Mouse (Mus musculus) embryonic facial prominence, embryonic 13.5 days (tissue): ENCODE data around the gene Cd52. TPM values are rescaled to one million over a fixed set of nuclear protein-coding genes. Genes with fewer than 3 reads are reported as not detected.

ENCODE experiments used
- ATAC-seq: fragments of 200-750 bp; cut with Nextera tagmentation; 2 replicates; pipeline ENCODE4 v1.8.0; 2017; ENCODE audit warnings: low read depth; ENCODE audit not compliant: insufficient number of reproducible peaks, insufficient read depth, low FRiP score, low TSS enrichment
- H3K27ac ChIP-seq: fragments of 300-500 bp; sonication (generic); 2 replicates; pipeline ENCODE4 v1.5.1; 2015; ENCODE audit warnings: moderate library complexity, mild to moderate bottlenecking, inconsistent platforms
- H3K27me3 ChIP-seq: fragments of 300-500 bp; sonication (generic); 2 replicates; pipeline ENCODE4 v1.6.1; 2015; ENCODE audit warnings: mild to moderate bottlenecking, inconsistent platforms
- H3K36me3 ChIP-seq: fragments of 300-500 bp; sonication (generic); 2 replicates; pipeline ENCODE4 v1.6.1; 2015; ENCODE audit warnings: mild to moderate bottlenecking, inconsistent platforms
- H3K4me1 ChIP-seq: fragments of 300-500 bp; sonication (generic); 2 replicates; pipeline ENCODE4 v1.6.1; 2015; ENCODE audit warnings: inconsistent platforms
- H3K4me2 ChIP-seq: fragments of 300-500 bp; sonication (generic); 2 replicates; pipeline ENCODE4 v1.6.1; 2015; ENCODE audit warnings: moderate library complexity, mild to moderate bottlenecking, inconsistent platforms
- H3K4me3 ChIP-seq: fragments of 300-500 bp; sonication (generic); 2 replicates; pipeline ENCODE4 v1.5.1; 2015; ENCODE audit warnings: mild to moderate bottlenecking, inconsistent platforms
- H3K9ac ChIP-seq: fragments of 300-500 bp; sonication (generic); 2 replicates; pipeline ENCODE4 v1.6.1; 2015; ENCODE audit warnings: mild to moderate bottlenecking, inconsistent platforms
- H3K9me3 ChIP-seq: fragments of 300-500 bp; sonication (generic); 2 replicates; pipeline ENCODE4 v1.6.1; 2016; ENCODE audit warnings: inconsistent platforms
- WGBS: fragments of 180-500 bp; shearing (Covaris S2); methylation state at CpG from one replicate; pipeline ENCODE4 v1.1.7; 2015; ENCODE audit warnings: mixed read lengths; 5-methylcytosine and 5-hydroxymethylcytosine counted together
- polyA plus RNA-seq: library from polyadenylated mRNA; unstranded; fragments of >200 nt; fragmentation: Nextera tagmentation; extraction: Ambion mirVana; gene quantifications from 2 replicates; pipeline ENCODE4 v1.2.1, GENCODE M21; 2015

The Cd52 gene
- polyA plus RNA-seq, 1 experiment from 2014 or later: 11.2 TPM

GRCm38 (mm10) chr4:134102742-134103119 lies 7.8 kb upstream of the Cd52 start:
- Histone ChIP-seq H3K9ac (peak overlapping the region; percentile 77), H3K36me3 (no peaks in the 10 kb centered on the region), H3K4me3 (peak overlapping the region; percentile 70), H3K4me2 (peak overlapping the region; percentile 70), H3K27me3 (no peaks in the 10 kb centered on the region), H3K27ac (no peak overlapping the region), H3K9me3 (no peaks in the 10 kb centered on the region), H3K4me1 (no peaks in the 10 kb centered on the region)
- no peak; the same call in 1 of the 2 replicates for ATAC-seq
- 2% methylated on average over 21 of the region's 21 CpGs for WGBS

- ATAC-seq: peak; percentile 90
- Histone ChIP-seq H3K27me3 (no peaks in the 10 kb centered on the region), H3K4me3 (peak within 1 kb of the TSS; percentile 70), H3K4me1 (no peaks in the 10 kb centered on the region), H3K27ac (no peak within 1 kb of the TSS), H3K9me3 (no peaks in the 10 kb centered on the region), H3K4me2 (peak within 1 kb of the TSS; percentile 70), H3K9ac (peak within 1 kb of the TSS; percentile 77), H3K36me3 (no peaks in the 10 kb centered on the region)
- WGBS: 17% methylated on average over 34 of the region's 34 CpGs
Observed at GRCm38 (mm10) chr4:134101979-134102741, 7.3 kb upstream of the Cd52 start, which contains the start of gene Ubxn11. Gene Ubxn11, plus strand, starts transcription at chr4:134102570.

GRCm38 (mm10) chr4:134100245-134100644 lies 5.4 kb upstream of the Cd52 start:
- 76% methylated on average over 4 of the region's 4 CpGs for WGBS
- Histone ChIP-seq H3K9ac (no peak overlapping the region), H3K27ac (no peak overlapping the region), H3K36me3 (no peaks in the 10 kb centered on the region), H3K4me3 (no peak overlapping the region), H3K27me3 (no peaks in the 10 kb centered on the region), H3K4me2 (no peak overlapping the region), H3K4me1 (no peaks in the 10 kb centered on the region), H3K9me3 (no peaks in the 10 kb centered on the region)
- no peak for ATAC-seq

GRCm38 (mm10) chr4:134098628-134099027 lies 3.7 kb upstream of the Cd52 start:
- Histone ChIP-seq H3K4me1 (no peaks in the 10 kb centered on the region), H3K27me3 (no peaks in the 10 kb centered on the region), H3K4me2 (no peak overlapping the region), H3K4me3 (no peak overlapping the region), H3K36me3 (no peaks in the 10 kb centered on the region), H3K9ac (no peak overlapping the region), H3K27ac (no peak overlapping the region), H3K9me3 (no peaks in the 10 kb centered on the region)
- no peak for ATAC-seq
- WGBS: 50% methylated on average over 8 of the region's 8 CpGs

- no peak overlapping the region for H3K4me3 ChIP-seq
- no peaks in the 10 kb centered on the region for H3K9me3 ChIP-seq
- H3K36me3 ChIP-seq: no peaks in the 10 kb centered on the region
- no peak overlapping the region for H3K27ac ChIP-seq
- no peaks in the 10 kb centered on the region for H3K4me1 ChIP-seq
- no peak for ATAC-seq
- WGBS: 63% methylated on average over 5 of the region's 5 CpGs
- no peaks in the 10 kb centered on the region for H3K27me3 ChIP-seq
- H3K9ac ChIP-seq: 0 out of 2 replicates have a peak overlapping the region, but pooled peaks have one; percentile 11
- no peak overlapping the region for H3K4me2 ChIP-seq
Observed at GRCm38 (mm10) chr4:134097015-134097608, 2.2 kb upstream of the Cd52 start.

GRCm38 (mm10) chr4:134096120-134096519 lies 1.2 kb upstream of the Cd52 start:
- H3K4me1 ChIP-seq: no peaks in the 10 kb centered on the region
- H3K9ac ChIP-seq: no peak overlapping the region

GRCm38 (mm10) chr4:134094004-134094564 lies 798 bp downstream of the Cd52 start:
- H3K4me3 ChIP-seq: no peak overlapping the region
- H3K36me3 ChIP-seq: no peaks in the 10 kb centered on the region
- no peaks in the 10 kb centered on the region for H3K9me3 ChIP-seq
- H3K9ac ChIP-seq: no peak overlapping the region
- ATAC-seq: no peak
- no peak overlapping the region for H3K27ac ChIP-seq
- 80% methylated on average over 7 of the region's 7 CpGs for WGBS
- H3K4me1 ChIP-seq: no peaks in the 10 kb centered on the region
- no peaks in the 10 kb centered on the region for H3K27me3 ChIP-seq
- H3K4me2 ChIP-seq: no peak overlapping the region

More at GRCm38 (mm10) chr4:134096120-134096519, 1.2 kb upstream of the Cd52 start:
- Histone ChIP-seq H3K4me2 (no peak overlapping the region), H3K9me3 (no peaks in the 10 kb centered on the region), H3K36me3 (no peaks in the 10 kb centered on the region), H3K27ac (no peak overlapping the region), H3K27me3 (no peaks in the 10 kb centered on the region), H3K4me3 (no peak overlapping the region)
- no peak for ATAC-seq
- 79% methylated on average over 3 of the region's 3 CpGs for WGBS

GRCm38 (mm10) chr4:134092382-134093288 lies 2.2 kb downstream of the Cd52 start:
- no peak overlapping the region for H3K4me3 ChIP-seq
- no peak overlapping the region for H3K27ac ChIP-seq
- no peaks in the 10 kb centered on the region for H3K9me3 ChIP-seq
- no peak overlapping the region for H3K4me2 ChIP-seq
- 73% methylated on average over 6 of the region's 6 CpGs for WGBS
- no peaks in the 10 kb centered on the region for H3K4me1 ChIP-seq
- no peak overlapping the region for H3K9ac ChIP-seq
- H3K27me3 ChIP-seq: no peaks in the 10 kb centered on the region
- ATAC-seq: no peak
- H3K36me3 ChIP-seq: no peaks in the 10 kb centered on the region

- ATAC-seq: no peak
- Histone ChIP-seq H3K4me2 (no peak overlapping the region), H3K36me3 (no peaks in the 10 kb centered on the region), H3K9me3 (no peaks in the 10 kb centered on the region), H3K4me1 (no peaks in the 10 kb centered on the region), H3K9ac (no peak overlapping the region), H3K27ac (no peak overlapping the region), H3K27me3 (no peaks in the 10 kb centered on the region), H3K4me3 (no peak overlapping the region)
- 81% methylated on average over 6 of the region's 6 CpGs for WGBS
Observed at GRCm38 (mm10) chr4:134091225-134091529, 3.7 kb downstream of the Cd52 start.

- H3K9ac ChIP-seq: no peak overlapping the region
- WGBS: 80% methylated on average over 16 of the region's 16 CpGs
- no peak overlapping the region for H3K4me2 ChIP-seq
- no peaks in the 10 kb centered on the region for H3K36me3 ChIP-seq
- no peaks in the 10 kb centered on the region for H3K4me1 ChIP-seq
- no peaks in the 10 kb centered on the region for H3K27me3 ChIP-seq
- no peak for ATAC-seq
- no peaks in the 10 kb centered on the region for H3K9me3 ChIP-seq
- no peak overlapping the region for H3K4me3 ChIP-seq
- no peak overlapping the region for H3K27ac ChIP-seq
Observed at GRCm38 (mm10) chr4:134090521-134091224, 4.2 kb downstream of the Cd52 start.

- H3K9ac ChIP-seq: no peak overlapping the region
- no peak overlapping the region for H3K27ac ChIP-seq
- no peak overlapping the region for H3K4me3 ChIP-seq
- H3K36me3 ChIP-seq: no peaks in the 10 kb centered on the region
- 80% methylated on average over 9 of the region's 9 CpGs for WGBS
- H3K4me2 ChIP-seq: no peak overlapping the region
- H3K27me3 ChIP-seq: no peaks in the 10 kb centered on the region
- H3K4me1 ChIP-seq: no peaks in the 10 kb centered on the region
- peaks cover 3% of the 10 kb centered on the region; the same call in 1 of the 2 replicates for H3K9me3 ChIP-seq
- no peak for ATAC-seq
Observed at GRCm38 (mm10) chr4:134089029-134089428, 5.9 kb downstream of the Cd52 start.
